Comparison of ENCODE assay signal across 10 mouse cellular contexts in the genomic region with DNA sequence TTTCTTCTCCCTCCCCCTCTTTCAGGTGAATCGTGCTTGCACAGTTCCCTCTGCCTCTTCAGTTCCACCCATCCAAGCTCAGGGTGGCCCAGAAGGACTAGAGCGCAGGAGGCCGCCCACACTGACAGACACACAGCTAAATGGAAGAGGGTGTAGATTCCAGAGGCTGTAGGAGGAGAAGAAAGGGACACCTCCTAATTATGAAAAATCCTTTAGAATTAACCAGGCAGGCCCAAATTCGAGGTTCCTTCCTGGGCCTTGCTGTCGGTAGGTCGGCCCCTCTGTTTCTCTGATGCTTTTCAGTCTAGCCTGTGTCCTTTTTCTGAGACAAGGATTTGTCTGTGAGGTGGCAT. TPM values are rescaled to one million over a fixed set of nuclear protein-coding genes. Genes with fewer than 3 reads are reported as not detected.
DNase-seq lines count a peak whose midpoint lies in the region; ATAC-seq and TF ChIP-seq lines count a peak whose summit lies in the region.
"Had no signal": no experiment of that assay in that cellular context is flagged by ENCODE, and none has a peak within 500 bp of the region (broad histone marks: within the 10 kb centered on the region; RNA-seq: fewer than 3 reads in every experiment).

No protein-coding gene starts in this region.

- peak overlapping the region; percentile 94 for H3K4me2 ChIP-seq in neural tube, embryonic 11.5 days (ENCODE audit: low read depth)
- peak overlapping the region; percentile 94 for H3K4me2 ChIP-seq in forebrain, embryonic 12.5 days
- peak overlapping the region; percentile 93 for H3K4me2 ChIP-seq in hindbrain, postnatal 0 days (ENCODE audit: low read depth, low read length)

- no peak for TF ChIP-seq POLR2A in olfactory bulb, adult 2 months (IDR thresholded peaks at IDR 0.05; ENCODE audit: insufficient read depth, low read depth, low read length)

- no peak for DNase-seq in neural tube, embryonic 11.5 days (ENCODE audit: low spot score)
- DNase-seq in neural tube, embryonic 10.5 days (ENCODE audit: extremely low spot score, low spot score) = no peak
- DNase-seq in hindbrain, postnatal 0 days (ENCODE audit: low spot score) = no peak
- no peak for DNase-seq in gastrocnemius, adult 2 months
- DNase-seq in kidney, adult 18-20 months = no peak
- no peak for DNase-seq in gastrocnemius, postnatal 36 days
- DNase-seq: heart, postnatal 10 days; liver, postnatal 0 days had no signal

- H3K27me3 ChIP-seq in neural tube, embryonic 11.5 days (ENCODE audit: control insufficient read depth, insufficient read depth, low read length) = peaks cover 84% of the 10 kb centered on the region
- H3K27me3 ChIP-seq in forebrain, embryonic 12.5 days = peaks cover 55% of the 10 kb centered on the region; the same call in 1 of the 2 replicates
- H3K27me3 ChIP-seq in hindbrain, postnatal 0 days (ENCODE audit: insufficient read depth, low read length) = no peaks in the 10 kb centered on the region

- ATAC-seq in neural tube, embryonic 11.5 days (ENCODE audit: insufficient read depth, low FRiP score, low TSS enrichment) = no peak
- ATAC-seq in forebrain, embryonic 12.5 days (ENCODE audit: low FRiP score) = no peak
- no peak for ATAC-seq in hindbrain, postnatal 0 days
- ATAC-seq: liver, postnatal 0 days had no signal

- intact Hi-C loops in gastrocnemius, adult 2 months (cut with DNase I) = no loop called here
- intact Hi-C loops in gastrocnemius, postnatal 36 days (cut with DNase I) = no loop called here

- peak overlapping the region; percentile 99 for H3K9ac ChIP-seq in neural tube, embryonic 11.5 days (ENCODE audit: low read length)
- peak overlapping the region; percentile 100 for H3K9ac ChIP-seq in forebrain, embryonic 12.5 days
- peak overlapping the region; percentile 98 for H3K9ac ChIP-seq in hindbrain, postnatal 0 days (replicated peaks; ENCODE audit: low read length)
- H3K9ac ChIP-seq: liver, postnatal 0 days had no signal

- 0 out of 2 replicates have a peak, but pooled peaks cover 2% of the 10 kb centered on the region for H3K36me3 ChIP-seq in neural tube, embryonic 11.5 days (ENCODE audit: control insufficient read depth, insufficient read depth, low read length)
- H3K36me3 ChIP-seq in forebrain, embryonic 12.5 days (replicated peaks) = peaks cover 35% of the 10 kb centered on the region
- H3K36me3 ChIP-seq in hindbrain, postnatal 0 days (ENCODE audit: insufficient read depth, low read length) = no peaks in the 10 kb centered on the region

- H3K4me1 ChIP-seq in neural tube, embryonic 11.5 days (ENCODE audit: control insufficient read depth, insufficient read depth, low read length) = no peaks in the 10 kb centered on the region; the same call in 1 of the 2 replicates
- H3K4me1 ChIP-seq in forebrain, embryonic 12.5 days = peaks cover 63% of the 10 kb centered on the region
- peaks cover 5% of the 10 kb centered on the region; the same call in 1 of the 2 replicates for H3K4me1 ChIP-seq in hindbrain, postnatal 0 days (ENCODE audit: insufficient read depth, low read length)
- peaks cover 14% of the 10 kb centered on the region for H3K4me1 ChIP-seq in olfactory bulb, adult 2 months (ENCODE audit: control insufficient read depth, insufficient read depth, low read length)

- TF ChIP-seq CTCF in hindbrain, postnatal 0 days (IDR thresholded peaks at IDR 0.05; ENCODE audit: low read depth) = no peak
- no peak for TF ChIP-seq CTCF in olfactory bulb, adult 2 months (IDR thresholded peaks at IDR 0.05; ENCODE audit: insufficient read depth, low read depth, low read length)
- no peak for TF ChIP-seq CTCF in gastrocnemius, adult 2 months (IDR thresholded peaks at IDR 0.05)

- WGBS in neural tube, embryonic 11.5 days = 6% methylated on average over 6 of the region's 6 CpGs
- WGBS in forebrain, embryonic 12.5 days = 7% methylated on average over 6 of the region's 6 CpGs
- 6% methylated on average over 6 of the region's 6 CpGs for WGBS in hindbrain, postnatal 0 days
- WGBS in olfactory bulb, adult 2 months = 9% methylated on average over 6 of the region's 6 CpGs

- peak overlapping the region; percentile 99 for H3K27ac ChIP-seq in neural tube, embryonic 11.5 days (ENCODE audit: low read depth, low read length)
- H3K27ac ChIP-seq in forebrain, embryonic 12.5 days = peak overlapping the region; percentile 100
- peak overlapping the region; percentile 97 for H3K27ac ChIP-seq in hindbrain, postnatal 0 days
- peak overlapping the region; percentile 98 for H3K27ac ChIP-seq in olfactory bulb, adult 2 months (ENCODE audit: insufficient read depth, low read depth, low read length)
- no peak overlapping the region for H3K27ac ChIP-seq in gastrocnemius, adult 2 months

- H3K9me3 ChIP-seq in neural tube, embryonic 11.5 days (ENCODE audit: control insufficient read depth, low read length) = no peaks in the 10 kb centered on the region
- H3K9me3 ChIP-seq in forebrain, embryonic 12.5 days = no peaks in the 10 kb centered on the region
- H3K9me3 ChIP-seq in hindbrain, postnatal 0 days (ENCODE audit: low read length) = no peaks in the 10 kb centered on the region

- peak overlapping the region; percentile 84 for H3K4me3 ChIP-seq in neural tube, embryonic 11.5 days (ENCODE audit: low read depth, low read length)
- H3K4me3 ChIP-seq in forebrain, embryonic 12.5 days (replicated peaks) = peak overlapping the region; percentile 95
- H3K4me3 ChIP-seq in hindbrain, postnatal 0 days (ENCODE audit: low read length) = peak overlapping the region; percentile 89
- H3K4me3 ChIP-seq in olfactory bulb, adult 2 months (ENCODE audit: insufficient read depth, low read depth, low read length) = peak overlapping the region; percentile 74
- H3K4me3 ChIP-seq in gastrocnemius, adult 2 months = no peak overlapping the region

RNA-seq across cellular contexts. Expression of gene Polg, which starts 36.9 kb away (rescaled TPM):
- polyA plus RNA-seq in neural tube, embryonic 11.5 days (2014; fragmentation: Nextera tagmentation; extraction: Ambion mirVana) = 36.9 and 45.1 TPM in 2 replicates
- 41.7 and 45.1 TPM in 2 replicates for polyA plus RNA-seq in forebrain, embryonic 12.5 days (2016; fragmentation: Nextera tagmentation; extraction: Ambion mirVana)
- total RNA-seq in hindbrain, postnatal 0 days (2014; rRNA removed) = 60.0 and 79.5 TPM in 2 replicates
- 23.8 and 23.9 TPM in 2 replicates for polyA plus RNA-seq in hindbrain, postnatal 0 days (2015; fragmentation: Nextera tagmentation; extraction: Ambion mirVana)
- polyA plus RNA-seq in olfactory bulb, adult 2 months (2012; ENCODE audit: insufficient read depth, insufficient read length, low replicate concordance, missing spikeins) = 134 TPM in 1 of 2 replicates, not detected in the other
- 10 to 100 TPM; 35.2 to 38.4 TPM for total RNA-seq in gastrocnemius, adult 2 months (2021)
- total RNA-seq in gastrocnemius, postnatal 36 days (2021) = 10 to 100 TPM; 30.6 to 34.2 TPM
